Comparison of ENCODE assay signal across 13 mouse cellular contexts in the genomic region with DNA sequence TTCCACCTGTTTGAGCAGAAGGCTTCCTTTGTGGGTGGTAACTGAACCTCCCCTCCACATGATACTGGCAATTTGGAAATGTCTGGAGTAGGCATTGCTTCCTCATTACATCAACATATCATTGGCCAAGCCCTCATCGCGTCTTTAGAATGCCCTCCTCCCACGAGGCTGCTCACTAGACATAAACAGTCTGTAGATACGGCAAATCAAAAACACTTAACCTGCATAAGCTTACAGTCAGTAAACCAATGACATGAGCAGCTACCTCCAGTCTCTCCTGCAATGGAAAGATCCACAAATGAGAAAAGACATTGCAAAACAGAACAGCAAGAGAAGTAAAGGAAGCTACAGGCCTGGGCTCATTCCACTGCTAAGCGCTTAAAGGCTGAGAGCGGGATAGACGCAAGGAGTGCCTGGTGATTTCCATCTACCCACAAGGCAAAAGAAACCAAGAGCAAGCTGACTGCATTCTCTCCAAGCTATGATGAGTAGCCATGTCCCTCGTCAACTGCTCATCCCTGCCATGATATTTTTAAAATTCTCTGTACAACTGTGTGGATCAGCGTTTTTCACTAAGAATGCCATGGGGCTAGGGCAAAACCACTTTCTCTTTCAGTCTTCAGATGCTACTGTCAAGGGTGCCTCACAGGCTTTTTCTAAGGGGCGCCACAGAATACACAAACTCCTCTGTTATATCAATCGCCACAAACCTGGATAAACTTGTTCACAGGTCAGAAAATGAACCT.
A peak's percentile ranks its signal among the peaks of the same experiment; 100 is the strongest.
DNase-seq lines count a peak whose midpoint lies in the region; ATAC-seq and TF ChIP-seq lines count a peak whose summit lies in the region.
"Had no signal": no experiment of that assay in that cellular context is flagged by ENCODE, and none has a peak within 500 bp of the region (broad histone marks: within the 10 kb centered on the region; RNA-seq: fewer than 3 reads in every experiment).

No protein-coding gene starts in this region.

- no peak for DNase-seq in heart, postnatal 14 days
- DNase-seq in CH12.LX (ENCODE audit: extremely low read depth), result no peak
- peak; percentile 55 for DNase-seq in c-Kit-negative CD71-positive TER-119-positive erythroid progenitor cells, embryonic 14.5 days (ENCODE audit: low read depth, low spot score)
- DNase-seq in retina, postnatal 1 day, result no peak
- DNase-seq in left cerebral cortex, postnatal 10 days (ENCODE audit: extremely low spot score in 1 of 2, low spot score in 2 of 2), result no peak
- DNase-seq: adrenal gland, postnatal 36 days; cerebellum, postnatal 25 days; gastrocnemius, postnatal 36 days; kidney, adult 8-10 months had no signal

- no peak overlapping the region for H3K4me2 ChIP-seq in heart, embryonic 15.5 days
- peak overlapping the region; percentile 63 for H3K4me2 ChIP-seq in CH12.LX (ENCODE audit: insufficient read depth, low read depth, poor library complexity, severe bottlenecking)
- peak overlapping the region; percentile 68 for H3K4me2 ChIP-seq in liver, embryonic 16.5 days (ENCODE audit: low read depth, low read length)
- no peak overlapping the region for H3K4me2 ChIP-seq in kidney, embryonic 15.5 days
- H3K4me2 ChIP-seq: midbrain, embryonic 13.5 days had no signal

- H3K79me2 ChIP-seq in CH12.LX (replicated peaks; ENCODE audit: control insufficient read depth, extremely low read depth, insufficient read depth, poor library complexity, severe bottlenecking), result no peaks in the 10 kb centered on the region

- H3K4me1 ChIP-seq in heart, embryonic 15.5 days (replicated peaks), result peaks cover 37% of the 10 kb centered on the region
- peaks cover 37 to 55% of the 10 kb centered on the region in 2 experiments for H3K4me1 ChIP-seq in CH12.LX (ENCODE audit: control insufficient read depth in 1 of 2, insufficient read depth in 2 of 2)
- peaks cover 68% of the 10 kb centered on the region for H3K4me1 ChIP-seq in liver, embryonic 16.5 days (ENCODE audit: control insufficient read depth, low read depth, low read length)
- H3K4me1 ChIP-seq in kidney, embryonic 15.5 days, result peaks cover 41% of the 10 kb centered on the region

- no peak for TF ChIP-seq POLR2A in CH12.LX (IDR thresholded peaks at IDR 0.05; ENCODE audit: low read depth, low read length)

- intact Hi-C loops in heart, postnatal 14 days (cut with DNase I), result no loop called here
- intact Hi-C loops in left cerebral cortex, postnatal 10 days (cut with DNase I), result no loop called here

- TF ChIP-seq CTCF in CH12.LX (conservative IDR thresholded peaks at IDR 0.05 in 1 of 2, IDR thresholded peaks at IDR 0.05 in 1 of 2; ENCODE audit: low read depth in 2 of 2, low read length in 2 of 2), result no peak

- H3K9me3 ChIP-seq in heart, embryonic 15.5 days (replicated peaks), result no peaks in the 10 kb centered on the region
- H3K9me3 ChIP-seq in CH12.LX (replicated peaks; ENCODE audit: low read length), result no peaks in the 10 kb centered on the region
- H3K9me3 ChIP-seq in liver, embryonic 16.5 days (replicated peaks; ENCODE audit: control insufficient read depth, low read length), result no peaks in the 10 kb centered on the region
- no peaks in the 10 kb centered on the region for H3K9me3 ChIP-seq in kidney, embryonic 15.5 days (replicated peaks)
- H3K9me3 ChIP-seq: midbrain, embryonic 13.5 days had no signal

- no peak for TF ChIP-seq EP300 in CH12.LX (IDR thresholded peaks at IDR 0.05; ENCODE audit: low read length)

- 70% methylated on average over 11 of the region's 11 CpGs for WGBS in heart, embryonic 15.5 days
- WGBS in liver, embryonic 16.5 days (ENCODE audit: insufficient replicate concordance), result 39% methylated on average over 11 of the region's 11 CpGs
- 78% methylated on average over 11 of the region's 11 CpGs for WGBS in kidney, embryonic 15.5 days

- no peaks in the 10 kb centered on the region for H3K36me3 ChIP-seq in heart, embryonic 15.5 days
- no peaks in the 10 kb centered on the region for H3K36me3 ChIP-seq in CH12.LX (replicated peaks in 1 of 2; ENCODE audit: control insufficient read depth in 1 of 2, insufficient read depth in 1 of 2, low read length in 1 of 2)
- no peaks in the 10 kb centered on the region for H3K36me3 ChIP-seq in liver, embryonic 16.5 days (ENCODE audit: control insufficient read depth, insufficient read depth)
- H3K36me3 ChIP-seq in kidney, embryonic 15.5 days, result no peaks in the 10 kb centered on the region
- H3K36me3 ChIP-seq: midbrain, embryonic 13.5 days had no signal

- peak overlapping the region; percentile 42; the same call in 1 of the 2 replicates for H3K27ac ChIP-seq in heart, embryonic 15.5 days
- no peak overlapping the region for H3K27ac ChIP-seq in CH12.LX (ENCODE audit: insufficient read depth, low read depth)
- H3K27ac ChIP-seq in liver, embryonic 16.5 days (ENCODE audit: low read length), result peak overlapping the region; percentile 99
- H3K27ac ChIP-seq in kidney, embryonic 15.5 days, result no peak overlapping the region
- H3K27ac ChIP-seq: midbrain, embryonic 13.5 days had no signal

- in situ Hi-C loops in CH12.LX (cut with MboI; ENCODE audit: low pct_ligation_motif_present, low pct_unique_long_range_greater_than_20kb, low sequenced_read_pairs), result no loop called here

- no peak overlapping the region for H3K4me3 ChIP-seq in heart, embryonic 15.5 days
- H3K4me3 ChIP-seq in CH12.LX (replicated peaks in 1 of 3; ENCODE audit: low read depth in 2 of 3, low read length in 2 of 3, poor library complexity in 1 of 3), result no peak overlapping the region
- H3K4me3 ChIP-seq in liver, embryonic 16.5 days (ENCODE audit: low read depth, low read length), result peak overlapping the region; percentile 48
- no peak overlapping the region for H3K4me3 ChIP-seq in kidney, embryonic 15.5 days (replicated peaks)
- H3K4me3 ChIP-seq: midbrain, embryonic 13.5 days had no signal

- H3K9ac ChIP-seq in heart, embryonic 15.5 days, result no peak overlapping the region
- peak overlapping the region; percentile 46; the same call in 1 of the 2 replicates for H3K9ac ChIP-seq in CH12.LX (ENCODE audit: insufficient read depth, low read depth)
- H3K9ac ChIP-seq in liver, embryonic 16.5 days (ENCODE audit: low read depth, low read length), result peak overlapping the region; percentile 63
- no peak overlapping the region for H3K9ac ChIP-seq in kidney, embryonic 15.5 days
- H3K9ac ChIP-seq: midbrain, embryonic 13.5 days had no signal

- dilution Hi-C loops in CH12.LX (cut with MboI; ENCODE audit: extremely low pct_ligation_motif_present, extremely low pct_unique_long_range_greater_than_20kb, low sequenced_read_pairs), result no loop called here

- ATAC-seq in heart, embryonic 15.5 days (replicated peaks; ENCODE audit: insufficient number of reproducible peaks, insufficient read depth, low FRiP score, low read depth), result no peak
- ATAC-seq in liver, embryonic 16.5 days (ENCODE audit: low read depth), result peak; percentile 49
- ATAC-seq in kidney, embryonic 15.5 days (replicated peaks; ENCODE audit: low FRiP score), result no peak
- ATAC-seq: midbrain, embryonic 13.5 days had no signal

- TF ChIP-seq RAD21 in CH12.LX (IDR thresholded peaks at IDR 0.05; ENCODE audit: low read depth, low read length), result no peak

- no peaks in the 10 kb centered on the region for H3K27me3 ChIP-seq in heart, embryonic 15.5 days
- H3K27me3 ChIP-seq in CH12.LX (replicated peaks), result no peaks in the 10 kb centered on the region
- no peaks in the 10 kb centered on the region for H3K27me3 ChIP-seq in liver, embryonic 16.5 days (ENCODE audit: control insufficient read depth, insufficient read depth, low read depth, low read length)
- H3K27me3 ChIP-seq in kidney, embryonic 15.5 days, result no peaks in the 10 kb centered on the region
- H3K27me3 ChIP-seq: midbrain, embryonic 13.5 days had no signal

TF ChIP-seq in CH12.LX, 34 proteins besides CTCF, POLR2A, EP300 and RAD21:
- TF ChIP-seq NELFE (IDR thresholded peaks at IDR 0.05; ENCODE audit: low read depth, low read length), result no peak
- TF ChIP-seq BHLHE40 (IDR thresholded peaks at IDR 0.05; ENCODE audit: low read depth, low read length), result 0 out of 2 replicates have a peak, but pooled peaks have one; percentile 12
TF ChIP-seq in CH12.LX: peak in this region for 1.

Comparison
In these comparisons a context has a peak if more than half of its experiments do, and no peak if none do; other contexts are left out.
1. H3K27ac ChIP-seq: peak in heart, embryonic 15.5 days (single experiment) and liver, embryonic 16.5 days (single experiment); none in CH12.LX (single experiment) and kidney, embryonic 15.5 days (single experiment).
2. H3K4me2 ChIP-seq: peak in CH12.LX (single experiment) and liver, embryonic 16.5 days (single experiment); none in heart, embryonic 15.5 days (single experiment) and kidney, embryonic 15.5 days (single experiment).
3. H3K9ac ChIP-seq: peak in CH12.LX (single experiment) and liver, embryonic 16.5 days (single experiment); none in heart, embryonic 15.5 days (single experiment) and kidney, embryonic 15.5 days (single experiment).